ENCODE assay signal across 8 mouse cellular contexts in genomic region chr2:152785446-152786350, GRCm38 (mm10). TPM values are rescaled to one million over a fixed set of nuclear protein-coding genes. Genes with fewer than 3 reads are reported as not detected.
A peak's percentile ranks its signal among the peaks of the same experiment; 100 is the strongest.
DNase-seq lines count a peak whose midpoint lies in the region; ATAC-seq and TF ChIP-seq lines count a peak whose summit lies in the region.

No protein-coding gene starts in this region.

- no peak overlapping the region for H3K4me2 ChIP-seq in forebrain, embryonic 15.5 days (replicated peaks)
- H3K4me2 ChIP-seq in liver, embryonic 12.5 days: peak overlapping the region; percentile 58
- no peak overlapping the region for H3K4me2 ChIP-seq in neural tube, embryonic 14.5 days (ENCODE audit: low read depth, low read length)

- peaks cover 50% of the 10 kb centered on the region for H3K36me3 ChIP-seq in forebrain, embryonic 10.5 days (replicated peaks)
- H3K36me3 ChIP-seq in forebrain, embryonic 15.5 days: peaks cover 12% of the 10 kb centered on the region
- H3K36me3 ChIP-seq in liver, embryonic 12.5 days: peaks cover 34% of the 10 kb centered on the region
- peaks cover 12% of the 10 kb centered on the region for H3K36me3 ChIP-seq in neural tube, embryonic 14.5 days (ENCODE audit: control insufficient read depth, insufficient read depth, low read length)

- H3K27me3 ChIP-seq in forebrain, embryonic 10.5 days (ENCODE audit: poor library complexity, severe bottlenecking): no peaks in the 10 kb centered on the region
- no peaks in the 10 kb centered on the region for H3K27me3 ChIP-seq in forebrain, embryonic 15.5 days
- H3K27me3 ChIP-seq in liver, embryonic 12.5 days (replicated peaks): no peaks in the 10 kb centered on the region
- no peaks in the 10 kb centered on the region for H3K27me3 ChIP-seq in neural tube, embryonic 14.5 days (ENCODE audit: control insufficient read depth, insufficient read depth, low read length)

- peaks cover 37% of the 10 kb centered on the region for H3K4me1 ChIP-seq in forebrain, embryonic 10.5 days
- no peaks in the 10 kb centered on the region for H3K4me1 ChIP-seq in forebrain, embryonic 15.5 days
- H3K4me1 ChIP-seq in embryonic fibroblast, embryonic 13.5 days (ENCODE audit: control insufficient read depth, insufficient read depth, low read length): peaks cover 27% of the 10 kb centered on the region
- peaks cover 98% of the 10 kb centered on the region for H3K4me1 ChIP-seq in liver, embryonic 12.5 days
- peaks cover 7% of the 10 kb centered on the region for H3K4me1 ChIP-seq in neural tube, embryonic 14.5 days (ENCODE audit: control insufficient read depth, insufficient read depth, low read length)

- no peak overlapping the region for H3K4me3 ChIP-seq in forebrain, embryonic 10.5 days
- no peak overlapping the region for H3K4me3 ChIP-seq in forebrain, embryonic 15.5 days
- H3K4me3 ChIP-seq in embryonic fibroblast, embryonic 13.5 days (ENCODE audit: insufficient read depth, low read length): no peak overlapping the region
- peak overlapping the region; percentile 29; the same call in 1 of the 2 replicates for H3K4me3 ChIP-seq in liver, embryonic 12.5 days
- H3K4me3 ChIP-seq in neural tube, embryonic 14.5 days (ENCODE audit: low read depth, low read length): no peak overlapping the region

- no peak for TF ChIP-seq CTCF in embryonic fibroblast, embryonic 13.5 days (IDR thresholded peaks at IDR 0.05; ENCODE audit: borderline replicate concordance, insufficient read depth, low read length)

- ATAC-seq in forebrain, embryonic 15.5 days (replicated peaks): no peak
- ATAC-seq in liver, embryonic 12.5 days: 0 out of 2 replicates have a peak, but pooled peaks have one; percentile 0
- peak; percentile 63 for ATAC-seq in neural tube, embryonic 14.5 days (ENCODE audit: low read depth)

- H3K27ac ChIP-seq in forebrain, embryonic 10.5 days: peak overlapping the region; percentile 49
- no peak overlapping the region for H3K27ac ChIP-seq in forebrain, embryonic 15.5 days (replicated peaks)
- H3K27ac ChIP-seq in embryonic fibroblast, embryonic 13.5 days (ENCODE audit: insufficient read depth, low read length): peak overlapping the region; percentile 72
- peak overlapping the region; percentile 88 for H3K27ac ChIP-seq in liver, embryonic 12.5 days
- H3K27ac ChIP-seq in neural tube, embryonic 14.5 days (ENCODE audit: low read depth, low read length): peak overlapping the region; percentile 49

- no peak for TF ChIP-seq POLR2A in embryonic fibroblast, embryonic 13.5 days (IDR thresholded peaks at IDR 0.05; ENCODE audit: low read depth, low read length)

- no peaks in the 10 kb centered on the region for H3K9me3 ChIP-seq in forebrain, embryonic 10.5 days
- no peaks in the 10 kb centered on the region for H3K9me3 ChIP-seq in forebrain, embryonic 15.5 days
- H3K9me3 ChIP-seq in liver, embryonic 12.5 days (replicated peaks): no peaks in the 10 kb centered on the region
- H3K9me3 ChIP-seq in neural tube, embryonic 14.5 days (ENCODE audit: control insufficient read depth, low read length): no peaks in the 10 kb centered on the region

- no peak overlapping the region for H3K9ac ChIP-seq in forebrain, embryonic 15.5 days (replicated peaks)
- peak overlapping the region; percentile 69 for H3K9ac ChIP-seq in liver, embryonic 12.5 days
- H3K9ac ChIP-seq in neural tube, embryonic 14.5 days (replicated peaks; ENCODE audit: low read depth, low read length): no peak overlapping the region

- 78% methylated on average over 18 of the region's 18 CpGs for WGBS in forebrain, embryonic 10.5 days
- WGBS in forebrain, embryonic 15.5 days: 73% methylated on average over 18 of the region's 18 CpGs
- whole genome bisulfite sequencing in liver, embryonic 12.5 days (ENCODE audit: insufficient replicate concordance): 34% methylated on average over 18 of the region's 18 CpGs
- 35% methylated on average over 18 of the region's 18 CpGs for WGBS in neural tube, embryonic 14.5 days

- DNase-seq in forebrain, embryonic 10.5 days (ENCODE audit: extremely low spot score, low spot score): no peak
- DNase-seq in heart, postnatal 10 days: peak; percentile 85 to 90
- DNase-seq in kidney, postnatal 4 days: peak; percentile 63 to 75
- DNase-seq in natural killer cell, adult 2 months (ENCODE audit: low spot score in 2 of 2): no peak

- intact Hi-C loops in heart, postnatal 10 days (cut with DNase I): loop anchor here (1.0 to 2.0 kb wide), 3 partner anchors 19 to 45 kb away; no protein-coding TSS in a partner anchor

RNA-seq across cellular contexts. Expression of gene Cox4i2, which starts 31.7 kb away (rescaled TPM):
- polyA plus RNA-seq in forebrain, embryonic 10.5 days (2016; fragmentation: Nextera tagmentation; extraction: Ambion mirVana): 3.0 and 4.2 TPM in 2 replicates
- 4.3 and 4.4 TPM in 2 replicates for polyA plus RNA-seq in forebrain, embryonic 15.5 days (2015; fragmentation: Nextera tagmentation; extraction: Ambion mirVana)
- polyA plus RNA-seq in embryonic fibroblast, embryonic 13.5 days (2011; ENCODE audit: insufficient read length, low read depth, missing spikeins): 0.94 and 1.5 TPM in 2 replicates
- total RNA-seq in heart, postnatal 10 days (2021): 10 to 100 TPM; 17.9 to 22.4 TPM
- polyA plus RNA-seq in liver, embryonic 12.5 days (2016; fragmentation: Nextera tagmentation; extraction: Ambion mirVana): 2.5 and 3.4 TPM in 2 replicates
- polyA plus RNA-seq in neural tube, embryonic 14.5 days (2014; fragmentation: Nextera tagmentation; extraction: Ambion mirVana): 3.6 and 4.5 TPM in 2 replicates

RNA-seq across cellular contexts. Expression of gene Bcl2l1, which starts 45.8 kb away (rescaled TPM):
- polyA plus RNA-seq in forebrain, embryonic 10.5 days (2016; fragmentation: Nextera tagmentation; extraction: Ambion mirVana): 98.5 and 104 TPM in 2 replicates
- polyA plus RNA-seq in forebrain, embryonic 15.5 days (2015; fragmentation: Nextera tagmentation; extraction: Ambion mirVana): 179 and 183 TPM in 2 replicates
- 51.2 and 71.7 TPM in 2 replicates for polyA plus RNA-seq in embryonic fibroblast, embryonic 13.5 days (2011; ENCODE audit: insufficient read length, low read depth, missing spikeins)
- total RNA-seq in heart, postnatal 10 days (2021): 10 to 100 TPM; 40.0 to 72.4 TPM
- 127 and 137 TPM in 2 replicates for polyA plus RNA-seq in liver, embryonic 12.5 days (2016; fragmentation: Nextera tagmentation; extraction: Ambion mirVana)
- 142 and 159 TPM in 2 replicates for polyA plus RNA-seq in neural tube, embryonic 14.5 days (2014; fragmentation: Nextera tagmentation; extraction: Ambion mirVana)

RNA-seq across cellular contexts. Expression of gene Id1, which starts 49.6 kb away (rescaled TPM):
- 57.5 and 61.1 TPM in 2 replicates for polyA plus RNA-seq in forebrain, embryonic 10.5 days (2016; fragmentation: Nextera tagmentation; extraction: Ambion mirVana)
- polyA plus RNA-seq in forebrain, embryonic 15.5 days (2015; fragmentation: Nextera tagmentation; extraction: Ambion mirVana): 26.3 and 32.0 TPM in 2 replicates
- 49.1 and 67.7 TPM in 2 replicates for polyA plus RNA-seq in embryonic fibroblast, embryonic 13.5 days (2011; ENCODE audit: insufficient read length, low read depth, missing spikeins)
- total RNA-seq in heart, postnatal 10 days (2021): 10 to 100 TPM; 72.9 to 84.2 TPM
- 28.1 and 30.6 TPM in 2 replicates for polyA plus RNA-seq in liver, embryonic 12.5 days (2016; fragmentation: Nextera tagmentation; extraction: Ambion mirVana)
- 49.9 and 50.4 TPM in 2 replicates for polyA plus RNA-seq in neural tube, embryonic 14.5 days (2014; fragmentation: Nextera tagmentation; extraction: Ambion mirVana)

Comparison
In these comparisons a context has a peak if more than half of its experiments do, and no peak if none do; other contexts are left out.
1. DNase-seq: peak in heart, postnatal 10 days (2 of 2) and kidney, postnatal 4 days (2 of 2); none in forebrain, embryonic 10.5 days (single experiment) and natural killer cell, adult 2 months (0 of 2).